Mouse (Mus musculus): ENCODE data around the gene Olfr464. TPM values are rescaled to one million over a fixed set of nuclear protein-coding genes. Genes with fewer than 3 reads are reported as not detected.

Gene Olfr464
- polyA plus RNA-seq (2015; fragmentation: Nextera tagmentation; extraction: Ambion mirVana) = not detected in 2 replicates

GRCm38 (mm10) chr11:87920966-87921365 lies at the start of gene Olfr464:
TSS of gene Olfr464 (minus strand) at chr11:87920967.
- no peak for ATAC-seq (ENCODE audit: insufficient read depth, low FRiP score)
- WGBS = 32% methylated on average over 5 of the region's 5 CpGs
- Histone ChIP-seq H3K4me2 (ENCODE audit: low read depth, low read length) (no peak within 1 kb of the TSS), H3K27ac (ENCODE audit: low read length) (no peak within 1 kb of the TSS), H3K4me3 (replicated peaks; ENCODE audit: low read length) (no peak within 1 kb of the TSS), H3K4me1 (ENCODE audit: control insufficient read depth, insufficient read depth, low read length) (no peaks in the 10 kb centered on the region), H3K9ac (ENCODE audit: low read length) (no peak within 1 kb of the TSS), H3K27me3 (ENCODE audit: control insufficient read depth, insufficient read depth, low read length) (no peaks in the 10 kb centered on the region), H3K9me3 (replicated peaks; ENCODE audit: control insufficient read depth, low read length) (no peaks in the 10 kb centered on the region), H3K36me3 (ENCODE audit: control insufficient read depth, insufficient read depth, low read length) (no peaks in the 10 kb centered on the region)

GRCm38 (mm10) chr11:87968356-87969122 lies 47.8 kb upstream of the Olfr464 start:
- H3K9ac ChIP-seq (ENCODE audit: low read length) = no peak overlapping the region
- H3K36me3 ChIP-seq (ENCODE audit: control insufficient read depth, insufficient read depth, low read length) = no peaks in the 10 kb centered on the region
- 13% methylated on average over 19 of the region's 20 CpGs for WGBS
- peak; percentile 42; the same call in 1 of the 2 replicates for ATAC-seq (ENCODE audit: insufficient read depth, low FRiP score)
- no peak overlapping the region for H3K27ac ChIP-seq (ENCODE audit: low read length)
- H3K4me1 ChIP-seq (ENCODE audit: control insufficient read depth, insufficient read depth, low read length) = peaks cover 4% of the 10 kb centered on the region; the same call in 1 of the 2 replicates
- H3K4me3 ChIP-seq (replicated peaks; ENCODE audit: low read length) = no peak overlapping the region
- H3K9me3 ChIP-seq (replicated peaks; ENCODE audit: control insufficient read depth, low read length) = no peaks in the 10 kb centered on the region
- H3K27me3 ChIP-seq (ENCODE audit: control insufficient read depth, insufficient read depth, low read length) = no peaks in the 10 kb centered on the region
- peak overlapping the region; percentile 52 for H3K4me2 ChIP-seq (ENCODE audit: low read depth, low read length)

GRCm38 (mm10) chr11:87967692-87968289 lies 47.0 kb upstream of the Olfr464 start:
- Histone ChIP-seq H3K27me3 (ENCODE audit: control insufficient read depth, insufficient read depth, low read length) (no peaks in the 10 kb centered on the region), H3K4me3 (replicated peaks; ENCODE audit: low read length) (peak overlapping the region; percentile 28), H3K36me3 (ENCODE audit: control insufficient read depth, insufficient read depth, low read length) (no peaks in the 10 kb centered on the region), H3K27ac (ENCODE audit: low read length) (no peak overlapping the region), H3K4me1 (ENCODE audit: control insufficient read depth, insufficient read depth, low read length) (peaks cover 4% of the 10 kb centered on the region; the same call in 1 of the 2 replicates), H3K9ac (ENCODE audit: low read length) (no peak overlapping the region), H3K9me3 (replicated peaks; ENCODE audit: control insufficient read depth, low read length) (no peaks in the 10 kb centered on the region), H3K4me2 (ENCODE audit: low read depth, low read length) (peak overlapping the region; percentile 52)
- ATAC-seq (ENCODE audit: insufficient read depth, low FRiP score) = no peak
- 2% methylated on average over 17 of the region's 17 CpGs for WGBS

- H3K27ac ChIP-seq (ENCODE audit: low read length) = no peak overlapping the region
- no peak overlapping the region; the same call in 1 of the 2 replicates for H3K9ac ChIP-seq (ENCODE audit: low read length)
- no peak overlapping the region for H3K4me2 ChIP-seq (ENCODE audit: low read depth, low read length)
- 23% methylated on average over 10 of the region's 10 CpGs for WGBS
- H3K4me1 ChIP-seq (ENCODE audit: control insufficient read depth, insufficient read depth, low read length) = peaks cover 4% of the 10 kb centered on the region; the same call in 1 of the 2 replicates
- no peaks in the 10 kb centered on the region for H3K27me3 ChIP-seq (ENCODE audit: control insufficient read depth, insufficient read depth, low read length)
- no peaks in the 10 kb centered on the region for H3K9me3 ChIP-seq (replicated peaks; ENCODE audit: control insufficient read depth, low read length)
- H3K4me3 ChIP-seq (replicated peaks; ENCODE audit: low read length) = no peak overlapping the region
- ATAC-seq (ENCODE audit: insufficient read depth, low FRiP score) = peak; percentile 57; the same call in 1 of the 2 replicates
- no peaks in the 10 kb centered on the region for H3K36me3 ChIP-seq (ENCODE audit: control insufficient read depth, insufficient read depth, low read length)
These were observed 45.4 kb upstream of the Olfr464 start for GRCm38 (mm10) chr11:87966214-87966613.

GRCm38 (mm10) chr11:87965293-87965692 lies 44.5 kb upstream of the Olfr464 start:
- Histone ChIP-seq H3K4me2 (ENCODE audit: low read depth, low read length) (no peak overlapping the region), H3K27ac (ENCODE audit: low read length) (no peak overlapping the region), H3K36me3 (ENCODE audit: control insufficient read depth, insufficient read depth, low read length) (no peaks in the 10 kb centered on the region), H3K4me1 (ENCODE audit: control insufficient read depth, insufficient read depth, low read length) (peaks cover 4% of the 10 kb centered on the region; the same call in 1 of the 2 replicates), H3K4me3 (replicated peaks; ENCODE audit: low read length) (no peak overlapping the region), H3K9me3 (replicated peaks; ENCODE audit: control insufficient read depth, low read length) (no peaks in the 10 kb centered on the region), H3K9ac (ENCODE audit: low read length) (no peak overlapping the region), H3K27me3 (ENCODE audit: control insufficient read depth, insufficient read depth, low read length) (no peaks in the 10 kb centered on the region)
- no peak for ATAC-seq (ENCODE audit: insufficient read depth, low FRiP score)
- 46% methylated on average over 3 of the region's 3 CpGs for WGBS

GRCm38 (mm10) chr11:87957066-87957465 lies 36.3 kb upstream of the Olfr464 start:
- H3K4me3 ChIP-seq (replicated peaks; ENCODE audit: low read length) = no peak overlapping the region
- no peak for ATAC-seq (ENCODE audit: insufficient read depth, low FRiP score)
- no peaks in the 10 kb centered on the region for H3K27me3 ChIP-seq (ENCODE audit: control insufficient read depth, insufficient read depth, low read length)
- no peaks in the 10 kb centered on the region for H3K9me3 ChIP-seq (replicated peaks; ENCODE audit: control insufficient read depth, low read length)
- no peak overlapping the region for H3K4me2 ChIP-seq (ENCODE audit: low read depth, low read length)
- no peaks in the 10 kb centered on the region for H3K36me3 ChIP-seq (ENCODE audit: control insufficient read depth, insufficient read depth, low read length)
- no peaks in the 10 kb centered on the region for H3K4me1 ChIP-seq (ENCODE audit: control insufficient read depth, insufficient read depth, low read length)
- 30% methylated on average over 7 of the region's 7 CpGs for WGBS
- H3K9ac ChIP-seq (ENCODE audit: low read length) = no peak overlapping the region
- no peak overlapping the region for H3K27ac ChIP-seq (ENCODE audit: low read length)

GRCm38 (mm10) chr11:87955144-87955543 lies 34.4 kb upstream of the Olfr464 start:
- H3K4me3 ChIP-seq (replicated peaks; ENCODE audit: low read length) = no peak overlapping the region
- no peaks in the 10 kb centered on the region for H3K27me3 ChIP-seq (ENCODE audit: control insufficient read depth, insufficient read depth, low read length)
- no peak for ATAC-seq (ENCODE audit: insufficient read depth, low FRiP score)
- H3K9ac ChIP-seq (ENCODE audit: low read length) = no peak overlapping the region
- 5% methylated on average over 1 of the region's 1 CpGs for WGBS
- no peak overlapping the region for H3K27ac ChIP-seq (ENCODE audit: low read length)
- no peaks in the 10 kb centered on the region for H3K9me3 ChIP-seq (replicated peaks; ENCODE audit: control insufficient read depth, low read length)
- H3K4me2 ChIP-seq (ENCODE audit: low read depth, low read length) = no peak overlapping the region
- no peaks in the 10 kb centered on the region for H3K36me3 ChIP-seq (ENCODE audit: control insufficient read depth, insufficient read depth, low read length)
- H3K4me1 ChIP-seq (ENCODE audit: control insufficient read depth, insufficient read depth, low read length) = no peaks in the 10 kb centered on the region

GRCm38 (mm10) chr11:87949990-87950389 lies 29.2 kb upstream of the Olfr464 start:
- Histone ChIP-seq H3K9me3 (replicated peaks; ENCODE audit: control insufficient read depth, low read length) (no peaks in the 10 kb centered on the region), H3K4me1 (ENCODE audit: control insufficient read depth, insufficient read depth, low read length) (no peaks in the 10 kb centered on the region), H3K27ac (ENCODE audit: low read length) (no peak overlapping the region), H3K9ac (ENCODE audit: low read length) (no peak overlapping the region), H3K27me3 (ENCODE audit: control insufficient read depth, insufficient read depth, low read length) (no peaks in the 10 kb centered on the region), H3K4me3 (replicated peaks; ENCODE audit: low read length) (no peak overlapping the region), H3K36me3 (ENCODE audit: control insufficient read depth, insufficient read depth, low read length) (no peaks in the 10 kb centered on the region), H3K4me2 (ENCODE audit: low read depth, low read length) (no peak overlapping the region)
- WGBS = 0% methylated on average over 2 of the region's 2 CpGs
- ATAC-seq (ENCODE audit: insufficient read depth, low FRiP score) = no peak

- Histone ChIP-seq H3K4me1 (ENCODE audit: control insufficient read depth, insufficient read depth, low read length) (no peaks in the 10 kb centered on the region), H3K9me3 (replicated peaks; ENCODE audit: control insufficient read depth, low read length) (no peaks in the 10 kb centered on the region), H3K27ac (ENCODE audit: low read length) (no peak overlapping the region), H3K9ac (ENCODE audit: low read length) (no peak overlapping the region), H3K4me3 (replicated peaks; ENCODE audit: low read length) (no peak overlapping the region), H3K36me3 (ENCODE audit: control insufficient read depth, insufficient read depth, low read length) (no peaks in the 10 kb centered on the region), H3K4me2 (ENCODE audit: low read depth, low read length) (no peak overlapping the region), H3K27me3 (ENCODE audit: control insufficient read depth, insufficient read depth, low read length) (no peaks in the 10 kb centered on the region)
- WGBS = 56% methylated on average over 3 of the region's 3 CpGs
- ATAC-seq (ENCODE audit: insufficient read depth, low FRiP score) = no peak
These were observed 14.7 kb upstream of the Olfr464 start for GRCm38 (mm10) chr11:87935467-87935866.

All from stomach, embryonic 16.5 days (tissue).